Comparison of ENCODE assay signal across 8 mouse cellular contexts in genomic region chr7:79847456-79848451, GRCm38 (mm10). TPM values are rescaled to one million over a fixed set of nuclear protein-coding genes. Genes with fewer than 3 reads are reported as not detected.
DNase-seq lines count a peak whose midpoint lies in the region; ATAC-seq lines count a peak whose summit lies in the region.

No protein-coding gene starts in this region.

- 5% methylated on average over 53 of the region's 53 CpGs for WGBS in heart, embryonic 10.5 days
- WGBS in limb, embryonic 10.5 days = 7% methylated on average over 51 of the region's 53 CpGs
- 10% methylated on average over 50 of the region's 53 CpGs for WGBS in midbrain, embryonic 11.5 days

- peak overlapping the region; percentile 47 for H3K9ac ChIP-seq in midbrain, embryonic 11.5 days (ENCODE audit: low read length)

- H3K4me1 ChIP-seq in erythroblast, embryonic 14.5 days (ENCODE audit: control insufficient read depth) = no peaks in the 10 kb centered on the region
- H3K4me1 ChIP-seq in heart, embryonic 10.5 days = peaks cover 23% of the 10 kb centered on the region
- peaks cover 29% of the 10 kb centered on the region for H3K4me1 ChIP-seq in limb, embryonic 10.5 days
- peaks cover 7% of the 10 kb centered on the region for H3K4me1 ChIP-seq in midbrain, embryonic 11.5 days (ENCODE audit: control insufficient read depth, insufficient read depth, low read length)

- peaks cover 29% of the 10 kb centered on the region for H3K27me3 ChIP-seq in erythroblast, embryonic 14.5 days (ENCODE audit: control insufficient read depth)
- peaks cover 24% of the 10 kb centered on the region for H3K27me3 ChIP-seq in heart, embryonic 10.5 days (ENCODE audit: insufficient read depth, poor library complexity, severe bottlenecking)
- peaks cover 17% of the 10 kb centered on the region; the same call in 1 of the 2 replicates for H3K27me3 ChIP-seq in limb, embryonic 10.5 days (ENCODE audit: low read depth, poor library complexity, severe bottlenecking)
- 0 out of 2 replicates have a peak, but pooled peaks cover 4% of the 10 kb centered on the region for H3K27me3 ChIP-seq in midbrain, embryonic 11.5 days (ENCODE audit: control insufficient read depth, insufficient read depth, low read length)

- peak; percentile 80 for DNase-seq in embryo, embryonic 10.5 days (ENCODE audit: low spot score)
- peak; percentile 80 for DNase-seq in heart, embryonic 10.5 days (ENCODE audit: low spot score)
- DNase-seq in limb, embryonic 10.5 days (ENCODE audit: low spot score) = peak; percentile 89
- peak; percentile 92 for DNase-seq in midbrain, embryonic 11.5 days (ENCODE audit: low spot score, missing footprints)
- DNase-seq in cerebellum, postnatal 25 days = no peak
- DNase-seq in adipocyte (ENCODE audit: low spot score) = no peak

- H3K9me3 ChIP-seq in erythroblast, embryonic 14.5 days (ENCODE audit: control insufficient read depth, low read length) = no peaks in the 10 kb centered on the region
- no peaks in the 10 kb centered on the region for H3K9me3 ChIP-seq in heart, embryonic 10.5 days
- H3K9me3 ChIP-seq in limb, embryonic 10.5 days (replicated peaks) = no peaks in the 10 kb centered on the region
- H3K9me3 ChIP-seq in midbrain, embryonic 11.5 days (ENCODE audit: control insufficient read depth, low read length) = no peaks in the 10 kb centered on the region

- H3K36me3 ChIP-seq in erythroblast, embryonic 14.5 days (ENCODE audit: control insufficient read depth) = no peaks in the 10 kb centered on the region
- H3K36me3 ChIP-seq in heart, embryonic 10.5 days = no peaks in the 10 kb centered on the region
- H3K36me3 ChIP-seq in limb, embryonic 10.5 days = no peaks in the 10 kb centered on the region
- H3K36me3 ChIP-seq in midbrain, embryonic 11.5 days (ENCODE audit: control insufficient read depth, insufficient read depth, low read length) = no peaks in the 10 kb centered on the region

- peak overlapping the region; percentile 61 for H3K4me2 ChIP-seq in midbrain, embryonic 11.5 days

- peak overlapping the region; percentile 79 for H3K27ac ChIP-seq in heart, embryonic 10.5 days
- H3K27ac ChIP-seq in limb, embryonic 10.5 days = peak overlapping the region; percentile 86
- no peak overlapping the region for H3K27ac ChIP-seq in midbrain, embryonic 11.5 days (ENCODE audit: low read depth, low read length)

- no peak for ATAC-seq in erythroblast, adult 5-6 weeks (replicated peaks; ENCODE audit: low FRiP score, poor library complexity, severe bottlenecking)
- ATAC-seq in midbrain, embryonic 11.5 days (ENCODE audit: low FRiP score) = peak; percentile 75

- H3K4me3 ChIP-seq in erythroblast, embryonic 14.5 days (replicated peaks) = peak overlapping the region; percentile 33
- peak overlapping the region; percentile 61 for H3K4me3 ChIP-seq in heart, embryonic 10.5 days
- peak overlapping the region; percentile 63 for H3K4me3 ChIP-seq in limb, embryonic 10.5 days
- H3K4me3 ChIP-seq in midbrain, embryonic 11.5 days (ENCODE audit: low read depth, low read length) = peak overlapping the region; percentile 34

RNA-seq across cellular contexts. Expression of gene Anpep, which starts 13.1 kb away (rescaled TPM):
- polyA plus RNA-seq in erythroblast, embryonic 14.5 days (2012) = 0.02 and 0.03 TPM in 2 replicates
- total RNA-seq in erythroblast, adult 5-6 weeks (2015; ENCODE audit: low replicate concordance) = 1.3 TPM in 1 of 2 replicates, not detected in the other
- 0.26 TPM in 1 of 2 replicates, not detected in the other for total RNA-seq in erythroblast, adult 5-6 weeks (2017; ENCODE audit: low replicate concordance)
- polyA plus RNA-seq in heart, embryonic 10.5 days (2016; fragmentation: Nextera tagmentation; extraction: Ambion mirVana) = 6.8 and 8.3 TPM in 2 replicates
- polyA plus RNA-seq in limb, embryonic 10.5 days (2016; fragmentation: Nextera tagmentation; extraction: Ambion mirVana) = 8.1 and 9.7 TPM in 2 replicates
- polyA plus RNA-seq in midbrain, embryonic 11.5 days (2014; fragmentation: Nextera tagmentation; extraction: Ambion mirVana) = 3.4 and 5.6 TPM in 2 replicates

RNA-seq across cellular contexts. Expression of gene Mesp2, which starts 37.2 kb away (rescaled TPM):
- polyA plus RNA-seq in erythroblast, embryonic 14.5 days (2012) = not detected in 2 replicates
- total RNA-seq in erythroblast, adult 5-6 weeks (2015; ENCODE audit: low replicate concordance) = not detected in 2 replicates
- total RNA-seq in erythroblast, adult 5-6 weeks (2017; ENCODE audit: low replicate concordance) = not detected in 2 replicates
- polyA plus RNA-seq in heart, embryonic 10.5 days (2016; fragmentation: Nextera tagmentation; extraction: Ambion mirVana) = 0.21 and 0.48 TPM in 2 replicates
- 0.21 TPM in 1 of 2 replicates, not detected in the other for polyA plus RNA-seq in limb, embryonic 10.5 days (2016; fragmentation: Nextera tagmentation; extraction: Ambion mirVana)
- polyA plus RNA-seq in midbrain, embryonic 11.5 days (2014; fragmentation: Nextera tagmentation; extraction: Ambion mirVana) = 0.40 TPM in 2 replicates

RNA-seq across cellular contexts. Expression of gene Mesp1, which starts 54.2 kb away (rescaled TPM):
- 0.04 TPM in 1 of 2 replicates, not detected in the other for polyA plus RNA-seq in erythroblast, embryonic 14.5 days (2012)
- total RNA-seq in erythroblast, adult 5-6 weeks (2015; ENCODE audit: low replicate concordance) = not detected in 2 replicates
- total RNA-seq in erythroblast, adult 5-6 weeks (2017; ENCODE audit: low replicate concordance) = 1.0 TPM in 1 of 2 replicates, not detected in the other
- polyA plus RNA-seq in heart, embryonic 10.5 days (2016; fragmentation: Nextera tagmentation; extraction: Ambion mirVana) = 0.16 and 0.30 TPM in 2 replicates
- not detected in 2 replicates for polyA plus RNA-seq in limb, embryonic 10.5 days (2016; fragmentation: Nextera tagmentation; extraction: Ambion mirVana)
- not detected in 2 replicates for polyA plus RNA-seq in midbrain, embryonic 11.5 days (2014; fragmentation: Nextera tagmentation; extraction: Ambion mirVana)

Comparison
In these comparisons a context has a peak if more than half of its experiments do, and no peak if none do; other contexts are left out.
1. DNase-seq: peak in embryo, embryonic 10.5 days (single experiment), heart, embryonic 10.5 days (single experiment), limb, embryonic 10.5 days (single experiment) and midbrain, embryonic 11.5 days (single experiment); none in cerebellum, postnatal 25 days (0 of 2) and adipocyte (single experiment).
2. Peak in every context shown above with its lines, with median percentiles within 50 percentile points of each other: H3K4me3 ChIP-seq.